Mouse (Mus musculus) liver, embryonic 12.5 days (tissue): ENCODE results near the gene Lrmp. TPM values are rescaled to one million over a fixed set of nuclear protein-coding genes. Genes with fewer than 3 reads are reported as not detected.

ENCODE experiments used
- ATAC-seq: fragments of 200-750 bp; cut with Nextera tagmentation; 2 replicates; pipeline ENCODE4 v1.8.0; 2017; ENCODE audit warnings: moderate number of reproducible peaks, mild to moderate bottlenecking, moderate library complexity
- H3K27ac ChIP-seq: fragments of 300-500 bp; sonication (generic); 2 replicates; pipeline ENCODE4 v1.5.1; 2016; ENCODE audit warnings: mild to moderate bottlenecking
- H3K27me3 ChIP-seq: fragments of 300-500 bp; sonication (generic); replicated peaks from 2 replicates; pipeline ENCODE4 v1.6.1; 2016; ENCODE audit warnings: mild to moderate bottlenecking, moderate library complexity
- H3K36me3 ChIP-seq: fragments of 300-500 bp; sonication (generic); 2 replicates; pipeline ENCODE4 v1.6.1; 2016; ENCODE audit warnings: mild to moderate bottlenecking, moderate library complexity
- H3K4me1 ChIP-seq: fragments of 300-500 bp; sonication (generic); 2 replicates; pipeline ENCODE4 v1.6.1; 2016
- H3K4me2 ChIP-seq: fragments of 300-500 bp; sonication (generic); 2 replicates; pipeline ENCODE4 v1.6.1; 2016; ENCODE audit warnings: mild to moderate bottlenecking, moderate library complexity
- H3K4me3 ChIP-seq: fragments of 300-500 bp; sonication (generic); 2 replicates; pipeline ENCODE4 v1.5.1; 2016; ENCODE audit warnings: mild to moderate bottlenecking, moderate library complexity
- H3K9ac ChIP-seq: fragments of 300-500 bp; sonication (generic); 2 replicates; pipeline ENCODE4 v1.6.1; 2016; ENCODE audit warnings: mild to moderate bottlenecking, moderate library complexity
- H3K9me3 ChIP-seq: fragments of 300-500 bp; sonication (generic); replicated peaks from 2 replicates; pipeline ENCODE4 v1.6.1; 2016; ENCODE audit warnings: mild to moderate bottlenecking, moderate library complexity
- WGBS: fragments of 180-500 bp; shearing (Covaris S2); methylation state at CpG from one replicate; pipeline ENCODE4 v1.1.7; 2016; ENCODE audit not compliant: insufficient replicate concordance; 5-methylcytosine and 5-hydroxymethylcytosine counted together
- polyA plus RNA-seq: library from polyadenylated mRNA; unstranded; fragments of >200 nt; fragmentation: Nextera tagmentation; extraction: Ambion mirVana; gene quantifications from 2 replicates; pipeline ENCODE4 v1.2.1, GENCODE M21; 2016

The Lrmp gene
- polyA plus RNA-seq, 1 experiment from 2014 or later = 20.6 TPM

GRCm38 (mm10) chr6:145106163-145106842, 9.2 kb upstream of the Lrmp start:
- Histone ChIP-seq H3K4me3 (no peak overlapping the region), H3K27ac (no peak overlapping the region), H3K36me3 (no peaks in the 10 kb centered on the region), H3K9ac (no peak overlapping the region), H3K4me2 (no peak overlapping the region), H3K9me3 (no peaks in the 10 kb centered on the region), H3K27me3 (no peaks in the 10 kb centered on the region), H3K4me1 (peaks cover 3% of the 10 kb centered on the region; the same call in 1 of the 2 replicates)
- ATAC-seq = no peak
- 72% methylated on average over 6 of the region's 6 CpGs for WGBS

GRCm38 (mm10) chr6:145110786-145111185, 4.7 kb upstream of the Lrmp start:
- Histone ChIP-seq H3K4me3 (no peak overlapping the region), H3K4me2 (no peak overlapping the region), H3K36me3 (no peaks in the 10 kb centered on the region), H3K9me3 (no peaks in the 10 kb centered on the region), H3K27ac (no peak overlapping the region), H3K9ac (no peak overlapping the region), H3K27me3 (no peaks in the 10 kb centered on the region), H3K4me1 (peaks cover 6% of the 10 kb centered on the region; the same call in 1 of the 2 replicates)
- WGBS = 91% methylated on average over 3 of the region's 4 CpGs
- ATAC-seq = no peak

DNA sequence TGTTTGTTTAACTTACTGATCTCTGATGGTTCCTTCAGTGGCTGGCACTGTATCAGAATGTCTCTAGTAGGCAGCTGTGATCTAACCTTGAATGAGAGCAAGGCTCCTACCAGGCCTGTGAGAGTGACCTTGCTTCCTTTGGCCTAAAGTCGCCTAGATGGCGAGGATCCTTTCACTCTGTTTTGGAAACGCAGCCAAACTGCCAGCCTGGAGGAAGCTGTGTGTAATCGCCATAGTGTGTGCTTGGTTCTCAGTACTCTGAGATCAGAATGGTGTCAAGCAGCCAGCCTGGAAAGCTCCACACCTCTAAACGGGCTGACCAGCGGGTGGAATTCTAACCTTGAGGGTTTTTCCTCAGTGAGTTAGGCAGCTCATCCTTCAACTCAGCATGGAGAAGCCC, 2.6 kb upstream of the Lrmp start:
- H3K27me3 ChIP-seq = no peaks in the 10 kb centered on the region
- H3K9ac ChIP-seq = no peak overlapping the region
- peaks cover 19% of the 10 kb centered on the region for H3K4me1 ChIP-seq
- H3K36me3 ChIP-seq = no peaks in the 10 kb centered on the region
- no peak overlapping the region for H3K4me3 ChIP-seq
- WGBS = 52% methylated on average over 6 of the region's 6 CpGs
- no peak overlapping the region for H3K27ac ChIP-seq
- no peaks in the 10 kb centered on the region for H3K9me3 ChIP-seq
- no peak for ATAC-seq
- no peak overlapping the region for H3K4me2 ChIP-seq

DNA sequence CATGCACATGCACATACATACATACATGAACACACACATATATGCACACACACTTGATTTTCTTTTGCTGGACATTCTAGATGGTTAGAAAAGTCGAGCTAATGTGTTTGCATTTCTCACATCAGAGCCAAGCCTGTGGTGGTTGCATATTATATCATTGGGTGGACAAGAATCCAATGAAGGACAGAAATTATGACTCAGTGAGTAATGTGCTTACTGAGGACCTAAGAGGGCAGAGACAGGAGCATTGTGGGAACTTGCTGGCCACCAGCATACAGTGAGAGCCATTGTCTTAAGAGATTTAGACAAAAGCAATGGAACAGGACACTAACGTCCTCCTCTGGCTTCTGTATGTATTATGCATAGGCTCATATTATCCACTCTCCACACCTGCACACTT, 892 bp upstream of the Lrmp start:
- H3K4me3 ChIP-seq = no peak overlapping the region
- 55% methylated on average over 2 of the region's 2 CpGs for WGBS
- no peak for ATAC-seq
- H3K9me3 ChIP-seq = no peaks in the 10 kb centered on the region
- H3K4me2 ChIP-seq = no peak overlapping the region
- H3K27ac ChIP-seq = no peak overlapping the region
- H3K36me3 ChIP-seq = no peaks in the 10 kb centered on the region
- H3K27me3 ChIP-seq = no peaks in the 10 kb centered on the region
- H3K4me1 ChIP-seq = peaks cover 19% of the 10 kb centered on the region
- no peak overlapping the region for H3K9ac ChIP-seq

GRCm38 (mm10) chr6:145116098-145116672, 732 bp downstream of the Lrmp start:
- H3K9me3 ChIP-seq = no peaks in the 10 kb centered on the region
- no peaks in the 10 kb centered on the region for H3K36me3 ChIP-seq
- H3K9ac ChIP-seq = 0 out of 2 replicates have a peak overlapping the region, but pooled peaks have one; percentile 17
- H3K4me1 ChIP-seq = peaks cover 32% of the 10 kb centered on the region
- H3K27ac ChIP-seq = peak overlapping the region; percentile 45
- ATAC-seq = peak; percentile 25; the same call in 1 of the 2 replicates
- H3K4me2 ChIP-seq = peak overlapping the region; percentile 34
- WGBS = 29% methylated on average over 4 of the region's 4 CpGs
- H3K27me3 ChIP-seq = no peaks in the 10 kb centered on the region
- no peak overlapping the region for H3K4me3 ChIP-seq

DNA sequence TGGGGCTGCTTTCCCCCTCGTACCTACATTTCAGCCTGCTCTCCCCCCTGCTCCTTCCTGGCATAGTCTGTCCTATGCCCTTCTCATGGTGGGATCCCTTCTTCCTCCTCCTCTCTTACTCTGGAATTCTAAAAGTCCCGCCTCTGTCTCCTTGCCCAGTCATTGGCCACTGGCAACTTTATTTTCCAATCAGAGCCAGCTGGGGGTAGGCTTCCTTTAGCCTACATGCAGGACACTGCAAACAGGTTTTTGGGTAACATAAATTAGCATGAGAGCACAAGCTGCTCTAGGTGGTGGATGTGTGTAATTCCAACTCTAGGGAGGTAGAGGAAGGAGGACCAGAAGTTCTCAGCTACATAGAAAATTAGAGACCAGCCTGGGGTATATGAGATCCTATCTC, 4.6 kb downstream of the Lrmp start:
- H3K4me2 ChIP-seq = no peak overlapping the region
- 47% methylated on average over 2 of the region's 2 CpGs for WGBS
- no peak overlapping the region for H3K9ac ChIP-seq
- peaks cover 71% of the 10 kb centered on the region for H3K4me1 ChIP-seq
- no peaks in the 10 kb centered on the region for H3K9me3 ChIP-seq
- H3K4me3 ChIP-seq = no peak overlapping the region
- no peak overlapping the region for H3K27ac ChIP-seq
- H3K27me3 ChIP-seq = no peaks in the 10 kb centered on the region
- H3K36me3 ChIP-seq = no peaks in the 10 kb centered on the region
- no peak for ATAC-seq

GRCm38 (mm10) chr6:145120787-145121589, 5.5 kb downstream of the Lrmp start:
- Histone ChIP-seq H3K4me2 (peak overlapping the region; percentile 60), H3K27ac (peak overlapping the region; percentile 77), H3K9me3 (no peaks in the 10 kb centered on the region), H3K4me1 (peaks cover 72% of the 10 kb centered on the region), H3K36me3 (no peaks in the 10 kb centered on the region), H3K27me3 (no peaks in the 10 kb centered on the region), H3K9ac (peak overlapping the region; percentile 59; the same call in 1 of the 2 replicates), H3K4me3 (peak overlapping the region; percentile 49)
- no peak for ATAC-seq
- 6% methylated on average over 18 of the region's 18 CpGs for WGBS

DNA sequence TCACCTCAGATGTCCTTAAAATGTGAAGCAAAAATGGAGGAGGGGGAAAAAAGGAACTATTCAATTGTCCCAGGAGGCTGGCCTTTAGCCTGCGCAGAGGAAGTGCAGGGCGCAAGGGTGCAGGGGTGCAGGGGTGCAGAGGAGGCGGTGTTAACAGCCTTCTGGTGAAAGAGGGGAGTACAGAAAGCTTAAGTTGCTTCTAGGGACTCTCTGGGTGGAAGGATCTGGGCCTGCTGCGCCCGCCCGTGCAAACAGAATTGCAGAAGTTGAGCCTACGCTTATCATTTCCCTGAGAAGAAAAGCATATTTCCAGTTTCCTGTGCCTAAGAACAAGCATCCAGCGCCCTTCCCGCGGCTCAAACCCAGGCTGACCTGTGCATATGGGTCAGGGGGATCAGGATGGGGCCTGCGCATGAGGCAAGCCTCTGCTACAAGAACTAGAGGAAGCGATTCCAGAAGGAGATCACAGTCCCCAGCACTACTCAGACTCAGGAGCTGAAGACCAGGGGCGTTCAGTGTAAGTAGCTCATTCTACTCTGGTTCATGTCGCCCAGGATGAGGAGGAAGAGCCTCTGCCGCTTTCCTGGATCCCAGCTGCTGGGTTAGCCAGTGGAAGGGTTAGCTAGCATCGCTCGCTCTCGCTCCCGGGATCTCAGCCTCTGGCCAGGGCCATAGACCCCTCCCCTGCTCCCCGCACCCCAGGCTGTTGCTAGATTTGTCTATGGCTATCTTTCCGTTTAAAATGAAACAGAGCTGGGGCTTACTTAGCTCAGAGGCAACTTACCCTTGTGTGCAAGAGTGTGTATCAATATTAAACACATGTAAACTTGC, 6.4 kb downstream of the Lrmp start:
- peak; percentile 31 for ATAC-seq
- peak overlapping the region; percentile 49 for H3K4me3 ChIP-seq
- H3K4me2 ChIP-seq = peak overlapping the region; percentile 60
- peak overlapping the region; percentile 59 for H3K9ac ChIP-seq
- WGBS = 14% methylated on average over 21 of the region's 21 CpGs
- peaks cover 66% of the 10 kb centered on the region for H3K4me1 ChIP-seq
- no peaks in the 10 kb centered on the region for H3K36me3 ChIP-seq
- H3K27ac ChIP-seq = peak overlapping the region; percentile 77
- H3K9me3 ChIP-seq = no peaks in the 10 kb centered on the region
- no peaks in the 10 kb centered on the region for H3K27me3 ChIP-seq

- ATAC-seq = no peak
- 47% methylated on average over 8 of the region's 8 CpGs for WGBS
- H3K4me2 ChIP-seq = peak overlapping the region; percentile 60
- no peaks in the 10 kb centered on the region for H3K27me3 ChIP-seq
- peak overlapping the region; percentile 59 for H3K9ac ChIP-seq
- H3K9me3 ChIP-seq = peaks cover 5% of the 10 kb centered on the region; the same call in 1 of the 2 replicates
- peak overlapping the region; percentile 77; the same call in 1 of the 2 replicates for H3K27ac ChIP-seq
- peak overlapping the region; percentile 49 for H3K4me3 ChIP-seq
- 0 out of 2 replicates have a peak, but pooled peaks cover 4% of the 10 kb centered on the region for H3K36me3 ChIP-seq
- H3K4me1 ChIP-seq = peaks cover 63% of the 10 kb centered on the region
Observed at GRCm38 (mm10) chr6:145122423-145123059, 7.1 kb downstream of the Lrmp start.

DNA sequence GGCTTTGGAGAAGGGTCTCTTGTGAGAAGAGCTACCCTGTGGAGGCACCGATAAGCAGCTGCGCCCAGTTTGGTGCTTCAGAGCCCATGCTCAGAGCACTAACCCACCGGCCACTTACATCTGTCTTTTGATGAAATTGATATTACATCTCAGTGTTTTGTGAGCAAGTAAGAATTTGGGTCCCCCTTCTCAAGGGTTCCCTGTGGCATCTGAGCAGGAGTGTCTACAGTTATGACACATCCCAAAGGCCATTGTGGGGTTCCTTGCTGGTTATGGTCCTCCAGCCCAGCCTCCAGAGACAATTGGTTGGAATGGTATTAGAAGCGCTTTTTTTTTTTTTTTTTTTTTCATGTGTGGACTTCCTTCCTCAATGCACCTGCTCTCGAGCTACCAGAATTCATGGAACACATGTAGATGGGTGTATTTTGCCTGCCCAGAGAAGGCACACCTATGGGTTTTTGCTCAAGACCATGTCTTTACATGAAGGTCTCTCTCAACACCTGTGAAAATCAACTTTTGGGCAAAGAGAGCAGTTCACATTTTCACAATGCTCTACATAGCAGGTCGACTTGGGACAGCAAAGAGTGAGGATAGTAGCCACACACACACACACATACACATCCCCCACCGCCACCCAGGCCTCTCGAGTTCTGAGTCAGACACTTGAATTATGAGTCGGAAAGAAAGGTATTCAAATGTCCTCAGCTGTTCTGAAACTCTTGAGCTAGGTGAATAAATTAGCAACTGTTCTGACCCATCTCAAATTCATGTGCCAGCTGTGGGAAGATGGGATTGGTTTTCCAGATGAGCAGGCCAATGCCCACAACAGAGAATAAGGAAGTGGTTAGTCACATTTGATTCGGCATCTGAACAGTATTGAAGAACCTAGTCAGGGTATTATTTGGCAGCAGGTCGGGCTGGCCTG, 7.9 kb downstream of the Lrmp start:
- Histone ChIP-seq H3K27me3 (no peaks in the 10 kb centered on the region), H3K9ac (no peak overlapping the region), H3K4me2 (peak overlapping the region; percentile 60)

More for the DNA sequence above, 7.9 kb downstream of the Lrmp start:
- H3K36me3 ChIP-seq = 0 out of 2 replicates have a peak, but pooled peaks cover 4% of the 10 kb centered on the region
- peaks cover 64% of the 10 kb centered on the region for H3K4me1 ChIP-seq
- H3K27ac ChIP-seq = peak overlapping the region; percentile 77; the same call in 1 of the 2 replicates
- 31% methylated on average over 11 of the region's 11 CpGs for WGBS
- peak overlapping the region; percentile 49 for H3K4me3 ChIP-seq
- peak; percentile 27; the same call in 1 of the 2 replicates for ATAC-seq
- peaks cover 7% of the 10 kb centered on the region; the same call in 1 of the 2 replicates for H3K9me3 ChIP-seq
